Mouse (Mus musculus) adrenal gland, postnatal 10 days (tissue): ENCODE data around the gene Uimc1. TPM values are rescaled to one million over a fixed set of nuclear protein-coding genes. Genes with fewer than 3 reads are reported as not detected.
"Not testable (repeated sequence)": the region's sequence is repeated elsewhere in the genome, so short reads cannot be mapped to it uniquely, and the experiment has no call there.

Experiments
- DNase-seq: peaks from one replicate; pipeline ENCODE4 v3.0.0; 2021; ENCODE audit warnings: mixed read lengths
- long read RNA-seq, 2 experiments: library from polyadenylated mRNA; stranded (forward); transcript quantifications; one replicate each; pipeline ENCODE4 v2.0.0; 2021
- total RNA-seq, 2 experiments: library from RNA; stranded (reverse); gene quantifications; 2 replicates each; pipeline ENCODE4 v1.2.3; 2021

Gene Uimc1
- total RNA-seq, result 10 to 100 TPM; 26.0 to 27.6 TPM
- long read RNA-seq, experiment 1, transcript Uimc1-201 (15 exons, 2,931 nt), result major isoform, 18 of 32 reads
- long read RNA-seq, experiment 1, partial matches to known transcripts, result 5 of 32 reads
- long read RNA-seq, experiment 1, other reads (novel, unspliced or antisense), result 5 of 32 reads
- long read RNA-seq, experiment 2, transcript Uimc1-201 (15 exons, 2,931 nt), result major isoform, 8 of 16 reads
- long read RNA-seq, experiment 2, partial matches to known transcripts, result 3 of 16 reads
- long read RNA-seq, experiment 2, other reads (novel, unspliced or antisense), result 1 of 16 reads

DNA sequence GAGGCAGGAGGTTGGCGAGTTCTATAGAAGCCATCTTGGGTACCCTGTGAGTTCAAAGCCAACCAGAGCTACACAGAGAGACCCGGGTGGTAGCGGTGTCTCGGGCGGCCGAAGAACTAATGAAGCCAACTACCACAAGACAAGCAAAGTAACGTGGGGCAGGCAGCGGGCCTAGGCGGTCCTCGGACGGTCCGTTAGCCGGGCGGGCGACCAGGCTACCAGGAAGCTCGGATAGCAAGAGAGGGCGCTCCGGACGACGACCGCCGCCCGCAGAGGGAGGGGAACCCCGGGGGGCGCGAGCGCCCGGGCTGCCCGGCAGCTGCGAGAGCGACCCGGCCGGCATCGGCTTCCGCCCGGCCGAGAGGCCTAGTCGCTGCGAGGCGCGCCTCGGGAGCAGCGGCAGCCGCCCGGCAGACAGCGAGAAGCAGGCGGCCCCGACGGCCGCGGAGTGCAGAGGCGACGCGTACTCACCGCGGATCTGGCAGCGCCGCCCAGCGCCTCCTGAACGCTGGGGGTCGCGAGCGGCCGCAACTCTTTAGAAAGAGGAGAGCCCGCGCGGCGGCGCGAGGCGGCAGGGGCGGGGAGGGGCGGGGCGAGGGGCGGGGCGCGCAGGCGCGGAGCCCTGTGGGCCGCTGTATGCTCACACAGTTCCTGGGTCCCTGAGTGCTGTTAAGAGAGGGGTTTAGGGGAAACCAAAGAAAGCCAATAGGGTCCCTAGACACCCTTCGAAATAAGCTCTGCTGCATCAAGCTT, at the start of gene Uimc1:
TSS of gene Uimc1 (minus strand) at position 575 of the 753 bp plus-strand sequence.
- peak; percentile 91 for DNase-seq

DNA sequence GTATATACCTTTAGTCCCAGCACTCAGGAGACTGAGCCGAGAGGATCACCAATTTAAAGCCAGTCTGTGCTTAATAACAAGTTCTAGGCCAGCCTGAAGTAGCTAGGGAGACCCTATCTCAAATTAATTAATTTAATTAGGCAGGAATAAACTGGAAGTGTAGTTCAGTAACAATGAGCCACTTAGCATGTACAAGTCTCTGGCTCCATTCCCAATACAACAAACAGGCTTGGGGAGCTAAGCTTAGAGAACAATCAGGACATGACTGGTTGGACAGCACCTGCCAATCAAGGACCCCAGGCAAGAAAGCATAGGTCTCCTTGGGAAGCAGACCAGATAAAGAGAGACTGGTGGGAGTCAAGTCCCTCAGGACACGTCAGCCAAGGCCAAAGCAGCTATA, 40.2 kb upstream of the Uimc1 start:
- DNase-seq, result no peak

DNA sequence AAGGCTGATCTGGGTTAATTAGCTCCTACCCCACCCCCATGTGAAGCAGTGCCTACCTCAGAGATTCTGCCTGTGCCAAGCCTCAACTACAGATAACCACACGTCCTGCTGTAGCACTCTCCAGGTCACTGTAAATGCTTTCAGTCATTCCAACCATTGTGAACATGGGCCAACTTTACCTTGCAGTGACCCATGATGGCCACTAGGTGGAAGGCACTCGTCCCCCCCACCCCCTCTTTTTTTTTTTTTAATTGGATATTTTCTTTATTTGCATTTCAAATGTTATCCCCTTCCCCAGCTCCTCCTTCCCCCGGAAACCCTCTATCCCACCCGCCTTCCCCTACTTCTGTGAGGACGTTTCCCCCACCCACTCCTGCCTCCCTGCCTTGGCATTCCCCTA, 35.3 kb upstream of the Uimc1 start:
- no peak for DNase-seq

DNA sequence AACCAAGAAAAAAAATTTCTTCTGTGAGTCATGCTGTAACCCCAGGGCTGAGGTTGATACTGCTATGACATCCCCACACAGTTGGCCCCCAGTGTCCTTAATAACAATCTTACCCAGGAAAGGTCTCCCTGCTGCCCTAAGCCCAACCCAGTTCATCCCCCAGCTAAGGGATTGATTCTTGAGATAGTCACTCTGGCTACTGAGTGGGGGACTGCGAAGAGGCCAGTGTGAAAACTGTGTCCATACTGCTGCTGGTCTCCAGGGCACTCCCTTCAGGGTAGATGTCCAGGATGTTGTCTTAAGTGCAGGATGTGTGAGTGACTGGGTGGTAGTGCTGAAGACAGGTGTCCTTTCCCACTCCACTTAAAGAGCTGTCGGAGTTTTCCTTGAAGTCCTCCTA, 33.3 kb upstream of the Uimc1 start, which contains the start of gene Gm17617:
TSS of gene Gm17617 (minus strand) at position 101 of the 400 bp plus-strand sequence.
- no peak for DNase-seq

DNA sequence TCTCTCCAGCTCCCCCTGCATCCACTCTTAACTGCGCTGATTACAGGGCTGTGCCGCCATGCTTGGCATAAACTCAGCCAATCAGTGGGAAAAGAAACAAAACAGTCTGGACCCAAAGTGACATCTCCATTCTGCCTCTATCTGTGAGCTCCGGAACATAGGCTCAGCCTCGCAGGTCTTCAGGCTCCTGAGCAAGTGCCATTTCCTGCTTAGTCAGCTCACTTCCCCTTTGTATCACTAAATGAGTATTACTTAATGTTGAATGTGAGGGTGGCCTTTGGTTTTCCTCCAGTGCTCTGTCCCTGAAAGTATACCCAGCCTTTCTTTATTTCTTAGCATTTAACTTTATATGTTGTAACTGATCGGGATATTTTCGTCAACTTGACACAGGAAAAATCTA, 24.8 kb upstream of the Uimc1 start:
- DNase-seq, result no peak

DNA sequence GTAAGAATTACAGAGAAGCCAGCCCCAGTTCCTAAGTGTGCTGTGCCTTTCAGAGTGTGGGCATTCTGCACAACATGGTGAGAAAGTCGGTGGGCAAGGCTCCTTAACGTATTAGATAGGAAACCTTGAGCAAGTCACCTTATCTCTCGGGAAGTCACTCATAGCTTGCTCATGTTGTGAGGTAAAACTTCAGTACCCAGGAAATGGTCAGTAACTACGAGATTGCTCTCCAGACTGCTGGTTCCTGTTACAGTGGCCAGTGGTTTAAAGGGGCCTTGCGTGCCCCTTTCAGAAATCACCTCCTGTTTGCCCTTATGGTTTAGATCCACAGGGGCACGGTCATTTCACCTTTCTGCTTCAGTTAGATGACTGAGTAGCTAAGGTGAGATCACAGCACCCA, 14.3 kb upstream of the Uimc1 start:
- DNase-seq, result no peak

DNA sequence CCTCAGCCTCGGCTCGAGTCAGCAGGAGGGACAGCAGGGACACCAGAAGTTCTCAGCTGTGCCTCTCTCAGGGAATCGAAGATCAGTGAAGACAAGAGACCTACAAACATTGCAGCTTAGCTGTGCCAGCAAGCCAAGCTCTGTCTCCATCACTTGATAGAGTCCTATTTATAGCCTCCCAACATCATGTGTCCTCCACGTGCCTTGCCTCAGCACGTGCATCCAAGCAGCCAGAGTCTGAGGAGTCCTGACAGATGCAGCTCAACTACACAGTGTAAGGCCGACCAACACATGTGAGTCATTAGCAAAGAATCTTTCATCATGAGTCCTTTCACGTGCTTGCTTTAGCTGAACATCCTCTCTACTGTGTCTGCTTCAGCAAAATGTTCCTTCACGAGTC, 7.6 kb upstream of the Uimc1 start:
- peak; percentile 62 for DNase-seq

DNA sequence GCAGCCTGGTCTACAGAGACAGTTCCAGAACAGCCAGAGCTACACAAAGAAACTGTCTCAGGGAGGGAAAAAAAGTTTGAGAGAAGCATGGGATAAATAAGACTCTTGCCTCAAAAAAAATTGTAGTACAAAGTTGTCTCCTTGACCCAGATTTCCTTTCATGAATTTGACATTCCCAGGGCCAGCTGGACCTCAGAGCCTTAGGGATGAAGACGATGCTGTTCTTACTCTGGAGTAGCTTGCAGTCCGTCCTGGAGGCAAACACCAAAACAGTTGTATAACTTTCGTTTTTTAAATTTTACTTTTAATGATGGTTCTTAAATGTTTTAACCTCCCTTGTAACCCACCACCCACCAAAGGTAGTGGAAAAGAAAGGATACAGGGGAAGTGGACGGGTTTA, 7.0 kb upstream of the Uimc1 start:
- no peak for DNase-seq

DNA sequence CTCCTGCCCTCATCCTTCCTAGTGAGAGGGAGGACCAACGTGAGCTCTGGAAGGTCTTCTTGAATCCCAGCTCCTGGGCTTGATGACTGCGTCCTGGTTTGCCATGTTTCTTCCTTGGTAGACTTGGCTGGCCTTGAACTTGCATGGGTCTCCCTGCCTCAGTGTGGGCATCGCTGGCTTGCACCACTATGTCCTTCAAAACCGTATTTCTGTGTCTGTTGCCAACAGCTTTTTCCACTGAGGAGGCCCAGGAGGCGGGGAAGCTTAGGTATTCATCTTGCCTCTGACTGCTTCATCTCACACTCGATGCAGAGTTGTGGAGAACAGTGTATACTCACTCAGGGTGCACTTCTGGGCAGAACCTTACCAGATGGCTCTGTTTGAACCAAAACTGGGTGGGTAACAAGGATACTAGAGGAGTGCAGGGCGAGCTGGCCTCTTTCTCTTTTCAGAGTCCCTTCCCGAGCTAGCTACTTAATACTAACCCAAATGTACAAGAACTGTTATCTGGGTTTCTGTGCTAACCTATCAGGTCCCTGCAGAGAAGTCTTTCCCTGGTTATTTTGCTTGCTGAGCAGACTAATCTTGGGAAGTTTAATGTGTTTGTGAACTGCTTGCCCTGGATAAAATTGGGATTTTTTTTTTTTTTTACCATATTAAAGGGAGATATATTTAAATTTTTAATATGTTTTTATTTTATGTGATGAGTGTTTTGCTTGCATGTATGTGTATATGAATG, 6.0 kb upstream of the Uimc1 start:
- DNase-seq, result peak; percentile 70

DNA sequence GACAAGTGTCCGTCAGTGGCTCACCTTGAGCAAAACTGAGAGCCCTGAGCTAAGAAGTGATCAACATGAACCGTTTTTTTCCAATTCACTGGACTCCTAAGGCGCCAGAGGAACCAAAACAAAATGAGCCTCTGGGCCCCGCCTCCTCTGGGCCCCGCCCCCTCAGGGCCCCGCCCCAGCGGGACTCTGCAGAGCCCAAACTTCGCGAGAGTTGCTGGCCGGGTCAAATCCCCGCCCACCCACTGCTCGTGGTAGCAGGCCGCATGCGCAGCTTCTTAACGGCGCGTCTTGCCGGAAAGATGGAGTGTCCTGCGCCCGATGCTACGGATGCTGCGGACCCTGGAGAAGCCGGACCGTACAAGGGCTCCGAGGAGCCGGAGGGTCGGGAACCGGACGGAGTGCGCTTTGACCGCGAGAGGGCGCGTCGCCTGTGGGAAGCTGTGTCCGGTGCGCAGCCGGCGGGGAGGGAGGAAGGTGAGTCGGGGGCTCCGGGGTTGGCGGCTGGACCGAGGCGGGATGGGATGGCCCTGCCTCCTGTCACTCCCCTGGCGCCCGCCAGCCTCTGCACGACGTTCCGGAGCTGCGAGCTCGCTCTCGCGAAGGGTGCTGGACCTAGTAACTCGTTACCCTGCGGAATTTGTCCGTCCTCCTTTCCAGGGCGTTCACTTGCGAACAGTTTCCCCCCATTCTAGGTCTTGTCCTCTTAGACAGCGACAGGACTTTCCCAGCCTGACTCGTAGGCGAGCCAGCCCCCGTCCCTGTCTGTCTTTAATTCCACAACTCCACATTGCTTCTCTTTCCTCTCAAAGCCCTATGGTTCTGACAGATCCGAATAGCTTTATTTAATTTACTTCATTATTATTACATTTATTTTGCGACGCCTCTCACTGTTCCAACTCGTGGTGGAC, 5.2 kb upstream of the Uimc1 start, which contains the start of gene Zfp346:
TSS of gene Zfp346 (plus strand) at position 267 of the 908 bp plus-strand sequence.
- peak; percentile 99 for DNase-seq

DNA sequence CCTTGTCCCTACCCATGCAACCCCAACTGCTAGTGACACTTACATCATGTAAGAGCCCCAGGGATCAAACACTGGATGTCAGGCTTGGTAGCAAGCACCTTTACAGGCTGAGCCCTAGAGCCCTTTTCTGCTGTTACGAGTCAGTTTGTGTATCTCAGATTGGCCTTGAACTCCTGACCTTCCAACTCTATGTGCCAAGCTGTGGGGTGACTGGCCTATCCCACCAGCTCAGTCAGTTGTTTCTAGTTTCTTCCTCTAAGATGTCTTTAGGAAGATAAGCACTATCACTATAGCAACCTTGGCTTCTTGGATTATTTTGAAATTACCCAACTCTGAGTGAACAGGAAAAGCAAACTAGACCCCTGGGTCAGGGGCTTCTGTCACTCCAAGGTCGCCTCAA, 3.3 kb upstream of the Uimc1 start:
- no peak for DNase-seq

DNA sequence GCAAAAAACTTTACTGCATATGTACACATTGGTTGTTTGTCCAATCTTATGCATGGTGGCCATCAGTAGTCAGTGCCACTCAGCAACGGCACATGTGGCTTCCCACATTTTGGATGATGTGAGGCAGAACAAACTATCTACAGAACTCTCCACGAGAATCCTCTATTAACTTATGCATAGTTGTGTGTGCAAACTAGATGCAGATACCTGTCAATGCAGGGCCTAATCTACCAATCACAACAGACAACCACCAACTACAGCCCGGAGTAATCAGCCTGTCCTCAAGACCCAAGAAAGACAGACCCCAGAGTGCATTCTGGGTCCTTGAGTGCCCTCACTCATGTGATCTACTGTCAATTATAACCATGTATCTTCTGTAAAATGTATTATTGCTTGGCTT, 2.3 kb upstream of the Uimc1 start:
- DNase-seq, result no peak

DNA sequence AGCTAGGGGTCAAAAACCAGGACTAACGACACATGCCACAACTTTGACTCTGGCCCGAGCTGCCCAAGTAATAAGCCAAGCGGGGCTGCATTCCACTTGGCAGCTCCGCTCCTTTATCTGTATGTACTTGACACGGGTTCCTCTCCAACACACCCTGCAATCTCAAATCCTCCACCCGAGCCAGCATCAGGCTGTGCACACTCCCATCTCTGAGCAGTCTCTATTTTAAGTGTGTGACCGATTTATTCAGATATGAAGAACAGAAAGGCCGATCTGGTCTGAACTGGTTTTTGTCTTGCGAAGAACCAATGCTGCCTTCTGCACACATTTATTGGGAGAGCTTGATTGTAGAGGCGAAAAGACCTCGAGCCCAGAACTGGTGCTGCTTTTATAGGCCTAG, 1.5 kb upstream of the Uimc1 start:
- DNase-seq, result no peak

DNA sequence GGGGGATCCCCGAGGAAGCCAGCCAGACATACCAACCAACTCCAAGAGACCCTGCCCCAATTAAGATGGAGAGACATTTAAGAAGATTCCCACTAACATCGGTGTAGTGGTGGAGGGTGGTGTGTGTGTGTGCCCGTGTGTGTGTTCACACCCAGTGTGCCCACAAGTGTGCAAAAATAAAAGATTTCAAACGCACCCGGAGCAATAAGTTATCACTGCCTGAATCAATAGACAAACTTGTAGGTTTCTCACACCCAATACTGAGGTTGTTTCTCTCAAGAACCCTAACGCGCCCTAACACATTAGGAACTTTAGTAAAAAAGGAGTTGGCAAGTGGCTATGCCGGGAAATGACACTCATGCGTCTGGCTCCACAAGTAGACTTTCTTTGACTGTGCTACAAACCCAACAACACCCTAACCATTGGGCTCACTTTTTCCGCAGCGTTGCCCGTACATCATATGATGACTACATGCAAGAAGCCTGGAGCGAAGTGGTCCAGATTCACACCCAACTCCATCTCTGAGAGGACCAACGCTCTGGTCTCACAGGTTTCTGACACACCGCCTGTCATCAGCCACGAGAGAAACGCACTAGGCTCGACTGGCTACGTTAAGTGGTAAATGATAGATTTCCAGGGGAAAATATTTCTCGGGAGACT, 904 bp downstream of the Uimc1 start:
- no peak for DNase-seq

DNA sequence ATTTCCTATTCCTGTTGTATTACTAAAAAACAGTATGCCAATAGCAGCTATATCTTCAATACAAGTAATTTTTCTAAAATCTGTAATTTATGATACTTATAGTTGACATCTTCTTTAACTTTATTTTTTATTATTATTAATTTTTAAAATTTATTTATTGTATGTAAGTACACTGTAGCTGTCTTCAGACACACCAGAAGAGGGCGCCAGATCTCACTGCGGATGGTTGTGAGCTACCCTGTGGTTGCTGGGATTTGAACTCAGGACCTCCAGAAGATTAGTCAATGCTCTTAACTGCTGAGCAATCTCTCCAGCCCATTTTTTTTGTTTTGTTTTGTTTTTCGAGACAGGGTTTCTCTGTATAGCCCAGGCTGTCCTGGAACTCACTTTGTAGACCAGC, 2.3 kb downstream of the Uimc1 start:
- not testable (repeated sequence) for DNase-seq

DNA sequence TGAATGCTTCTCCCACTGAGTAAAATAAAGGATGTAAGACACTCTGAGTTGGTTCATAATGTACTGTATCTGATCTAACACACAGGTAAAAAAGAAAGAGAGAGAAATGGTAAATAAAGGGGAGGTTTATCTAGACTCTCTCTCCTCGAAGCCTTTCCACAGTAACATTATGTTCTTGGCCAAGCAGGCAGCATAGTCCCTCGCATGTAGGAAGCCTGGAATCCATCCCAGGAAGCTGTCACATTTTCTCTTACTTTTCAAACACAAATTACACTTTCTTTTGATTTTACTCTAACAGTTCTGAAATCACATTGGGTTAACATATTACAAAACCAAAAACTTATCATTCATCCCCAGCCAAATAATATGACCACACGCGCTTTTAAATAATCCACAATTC, 7.5 kb downstream of the Uimc1 start:
- no peak for DNase-seq

DNA sequence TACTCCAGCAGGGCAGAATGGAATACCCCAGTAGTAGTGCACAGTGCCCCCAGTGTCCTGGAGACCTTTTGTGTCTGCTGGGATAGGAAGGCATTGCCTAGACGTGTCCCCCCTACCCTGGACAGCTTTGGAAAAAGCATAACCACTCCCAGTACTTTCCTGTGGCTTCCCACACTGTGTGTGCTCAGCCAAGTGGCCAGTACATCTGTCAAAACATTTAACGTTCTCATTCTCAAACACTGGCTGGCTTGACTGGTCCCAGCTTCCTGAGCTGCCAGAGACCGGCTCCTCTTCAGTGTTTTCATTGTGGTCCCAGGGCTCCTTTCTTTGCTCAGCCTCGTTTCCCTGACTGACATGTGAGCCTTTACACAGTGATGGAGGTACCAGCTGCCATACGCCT, 24.5 kb downstream of the Uimc1 start:
- no peak for DNase-seq

DNA sequence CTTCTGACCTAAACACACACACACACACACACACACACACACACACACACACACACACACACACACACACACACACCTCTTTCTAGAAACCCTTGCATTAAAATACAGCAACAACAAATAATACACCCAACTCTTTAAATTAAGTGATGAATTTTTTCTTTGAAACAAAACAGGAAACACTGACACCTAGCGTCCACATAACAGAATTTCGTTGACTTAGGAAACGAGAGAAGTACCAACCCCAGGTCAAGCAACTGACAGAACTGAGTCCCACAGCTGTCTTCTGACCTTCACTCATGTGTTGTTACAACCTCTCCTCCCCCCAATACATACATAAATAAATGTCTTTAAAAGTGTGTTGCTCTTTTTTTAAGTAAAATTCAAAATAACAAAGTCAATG, 28.8 kb downstream of the Uimc1 start:
- DNase-seq, result peak; percentile 16

DNA sequence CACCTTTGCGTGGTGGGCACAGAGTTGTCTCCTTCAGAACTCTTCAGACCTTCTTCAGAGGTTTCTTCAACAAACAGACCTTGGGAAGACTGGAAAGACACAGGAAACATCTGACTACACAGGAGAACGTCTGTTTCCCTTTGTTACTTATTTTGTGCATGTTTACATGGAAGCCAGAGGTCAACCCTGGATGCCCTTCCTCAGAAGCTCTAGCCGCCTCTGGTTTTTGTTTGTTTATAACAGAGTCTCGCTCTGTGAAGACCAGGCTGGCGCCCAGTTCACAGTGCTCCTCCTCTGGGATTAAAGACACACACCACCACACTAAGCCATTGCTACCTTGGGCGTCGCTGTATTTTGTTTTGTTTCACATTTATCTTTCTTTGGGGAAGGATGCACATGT, 30.4 kb downstream of the Uimc1 start:
- no peak for DNase-seq

DNA sequence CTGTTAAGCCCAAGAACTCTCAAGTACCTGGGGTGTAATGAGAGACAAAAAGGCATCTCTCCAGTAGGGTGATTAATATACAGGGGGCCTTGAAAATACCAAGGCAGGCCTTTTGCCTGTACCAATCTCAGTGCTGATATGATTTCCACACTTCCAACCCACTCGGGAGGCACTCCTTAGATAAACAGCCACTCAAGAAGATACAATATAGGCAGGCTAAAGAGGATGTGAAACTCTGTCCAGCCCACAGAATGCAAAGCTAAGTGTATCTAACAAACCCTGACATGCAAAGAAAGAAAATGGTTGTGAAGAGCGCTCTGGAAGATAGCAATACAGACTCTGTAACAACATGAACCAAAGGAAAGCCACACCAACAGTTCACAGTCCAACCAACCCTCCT, 36.8 kb downstream of the Uimc1 start:
- no peak for DNase-seq

DNA sequence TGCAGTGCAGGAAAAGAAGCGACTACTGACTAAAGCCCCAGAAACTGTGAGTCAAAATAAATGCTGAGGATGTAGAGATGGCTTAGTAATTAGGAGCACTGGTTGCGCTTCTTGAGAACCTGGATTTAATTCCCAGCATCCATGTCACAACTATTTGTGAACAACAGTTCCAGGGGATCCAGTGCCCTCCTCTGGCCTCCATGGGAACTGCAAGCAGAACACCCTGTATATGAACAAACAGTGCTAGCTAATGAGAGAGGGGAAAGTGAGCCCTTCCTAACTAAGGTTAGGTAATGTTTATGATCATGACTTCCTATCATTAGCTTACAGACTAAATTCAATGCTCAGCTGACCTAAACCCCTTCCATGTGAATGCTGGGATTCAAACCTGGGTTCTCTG, 42.1 kb downstream of the Uimc1 start:
- peak; percentile 30 for DNase-seq
